Mouse (Mus musculus): Measurements from ENCODE around the gene Tent4a.

Tent4a gene

DNA sequence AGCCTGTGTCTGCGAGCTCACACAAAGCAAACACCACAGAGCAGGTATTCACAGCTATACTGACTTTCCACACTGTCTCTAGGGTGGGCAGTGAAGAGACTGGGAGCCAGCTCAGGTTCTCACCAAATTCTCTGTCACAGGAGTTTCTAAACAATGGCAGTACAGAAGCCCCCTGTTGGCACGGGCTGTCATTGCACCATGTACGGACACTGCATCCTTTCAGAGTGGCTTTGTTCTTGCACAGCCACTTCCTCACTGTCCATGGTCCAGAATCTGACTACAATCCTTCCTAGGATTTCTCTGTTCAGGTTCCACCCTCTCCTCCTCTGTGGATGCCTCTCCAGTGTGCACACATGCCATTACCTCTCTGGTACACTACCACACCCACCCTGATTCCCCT lies 10.6 kb upstream of the Tent4a start:
- peak; percentile 88 for DNase-seq (ENCODE audit: low read depth, low spot score)

DNA sequence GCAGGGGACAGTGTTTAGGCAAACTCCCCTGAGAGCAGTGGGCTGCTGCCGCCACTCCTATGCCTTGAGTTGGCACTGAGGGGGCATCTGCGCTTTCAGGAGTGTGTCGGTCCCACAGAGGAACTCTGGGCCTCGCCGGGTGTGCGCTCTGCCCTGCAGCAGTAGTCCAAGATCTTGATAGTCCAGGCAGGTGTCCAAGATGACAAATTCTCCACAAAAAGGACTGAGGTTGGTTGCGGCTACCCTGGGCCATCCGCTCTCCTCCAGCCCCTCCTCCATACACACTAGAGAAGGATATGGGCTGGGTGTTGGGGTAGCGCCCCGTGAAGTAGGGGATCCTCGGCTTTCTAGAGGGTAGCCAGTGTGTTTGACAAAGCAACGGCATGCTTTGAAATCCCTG lies 9.2 kb upstream of the Tent4a start:
- DNase-seq (ENCODE audit: low read depth, low spot score): no peak

DNA sequence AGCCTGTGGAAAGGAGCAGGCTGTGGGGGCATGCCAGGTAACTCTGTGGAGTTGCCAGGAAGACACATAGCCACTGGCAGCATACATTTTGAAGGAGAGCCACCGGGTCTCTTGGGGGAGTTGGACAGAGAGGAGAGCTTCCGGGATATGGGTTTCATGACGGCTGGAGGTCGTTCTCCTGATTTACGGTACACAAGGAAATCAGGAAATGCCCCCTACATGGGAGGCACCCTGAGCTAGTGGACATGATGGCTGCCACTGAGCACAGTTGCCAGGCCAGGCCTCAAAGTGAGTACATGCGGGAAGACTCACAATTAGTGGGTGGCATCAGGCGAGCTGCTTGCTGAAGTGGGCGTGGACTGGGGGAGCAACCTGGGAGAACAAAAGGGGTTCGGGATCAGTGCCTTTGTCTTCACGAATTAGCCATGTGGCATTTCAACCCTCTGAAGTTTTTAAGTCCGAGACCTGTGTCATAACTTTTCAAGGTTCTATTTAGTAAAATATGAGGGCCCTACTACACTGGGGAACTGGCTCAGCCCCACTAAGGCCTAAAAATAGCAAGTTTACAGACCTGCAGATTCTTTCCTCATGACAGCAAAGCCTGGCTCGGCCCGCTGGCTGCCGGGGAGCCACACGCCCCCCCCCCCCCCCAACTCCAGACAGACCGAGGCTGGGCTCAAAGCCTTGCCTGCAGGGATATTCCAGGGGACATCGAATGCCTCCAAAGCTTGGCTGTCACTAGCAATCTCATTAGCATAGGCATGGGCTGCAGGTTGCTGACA lies 8.3 kb upstream of the Tent4a start:
- DNase-seq (ENCODE audit: low read depth, low spot score): no peak

DNA sequence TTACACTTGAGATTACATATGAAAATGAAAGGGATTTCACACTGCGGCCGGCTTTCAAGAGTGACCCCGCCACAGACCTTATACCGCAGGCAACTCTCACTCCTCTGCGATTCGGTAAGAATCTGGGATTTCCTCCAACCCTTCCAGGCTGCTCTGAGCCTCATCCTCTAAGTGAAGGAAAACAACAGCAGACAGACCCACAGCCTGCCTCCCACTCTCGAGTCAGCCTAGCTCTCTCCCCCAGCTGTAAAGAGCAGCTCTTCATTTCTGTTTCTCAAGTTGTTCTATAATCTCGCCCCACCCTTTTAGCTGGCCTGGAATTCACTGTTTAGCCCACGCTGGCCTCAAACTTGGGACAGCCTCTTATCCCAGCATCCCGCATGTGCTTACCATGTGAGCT lies 7.4 kb upstream of the Tent4a start:
- no peak for DNase-seq (ENCODE audit: low read depth, low spot score)

DNA sequence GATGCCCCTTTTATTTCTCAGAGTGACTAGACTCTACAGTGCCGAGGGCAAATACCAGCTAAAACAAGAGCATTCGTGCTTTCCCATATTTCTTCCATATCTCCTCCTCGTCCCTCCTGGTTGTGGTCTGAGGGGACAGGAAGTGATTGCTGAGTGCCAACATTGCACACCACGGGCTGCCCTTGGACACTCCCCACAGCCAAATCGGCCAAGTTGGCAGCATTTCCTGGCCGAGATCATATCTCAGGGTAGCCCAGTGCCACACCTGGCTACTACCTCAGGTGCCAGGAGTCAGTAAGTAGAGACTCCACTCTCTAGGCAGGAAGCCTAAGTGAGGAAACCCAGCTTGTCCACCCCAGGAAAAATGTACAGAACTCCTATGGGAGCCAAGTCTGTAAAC lies 6.8 kb upstream of the Tent4a start:
- no peak for DNase-seq (ENCODE audit: low read depth, low spot score)

DNA sequence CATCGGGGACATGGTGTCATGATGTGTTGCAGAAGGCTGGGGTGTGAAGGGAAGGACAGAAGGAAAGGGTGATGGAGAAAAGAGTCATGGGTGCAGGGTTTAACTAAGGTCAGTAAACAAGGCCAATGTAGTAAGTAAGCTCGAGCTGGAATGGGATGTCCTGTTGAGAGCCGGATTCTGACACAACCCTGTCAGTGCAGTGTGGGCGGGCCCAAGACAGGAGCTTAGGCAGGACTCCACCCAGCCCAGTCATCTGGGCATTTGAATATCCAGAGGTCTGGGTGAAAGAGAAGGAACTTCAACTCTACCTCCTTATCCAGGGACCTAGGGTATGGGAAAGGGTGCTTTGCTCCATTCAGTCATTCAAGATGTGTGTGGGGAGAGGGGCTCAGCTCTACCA lies 3.9 kb upstream of the Tent4a start:
- DNase-seq (ENCODE audit: low read depth, low spot score): peak; percentile 49

DNA sequence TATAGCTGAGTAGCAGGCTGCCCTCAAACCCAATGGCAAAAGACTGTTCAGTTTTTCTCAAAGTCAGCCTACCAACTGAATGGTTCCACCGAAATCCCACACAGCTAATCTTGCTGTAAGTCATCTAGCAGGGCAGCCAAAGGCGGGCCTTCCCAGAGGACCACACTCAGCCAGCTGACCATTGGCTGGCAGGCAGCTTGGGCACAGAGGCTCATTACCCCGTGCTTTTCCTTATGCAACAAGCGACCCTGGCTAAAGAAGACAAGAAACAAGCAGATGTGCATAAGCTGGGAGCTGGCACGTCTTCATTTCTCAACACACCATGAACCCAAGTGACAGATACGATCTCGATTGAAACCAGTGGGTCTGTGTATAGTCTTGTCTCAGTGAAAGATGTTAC lies 2.9 kb upstream of the Tent4a start:
- DNase-seq (ENCODE audit: low read depth, low spot score): no peak

DNA sequence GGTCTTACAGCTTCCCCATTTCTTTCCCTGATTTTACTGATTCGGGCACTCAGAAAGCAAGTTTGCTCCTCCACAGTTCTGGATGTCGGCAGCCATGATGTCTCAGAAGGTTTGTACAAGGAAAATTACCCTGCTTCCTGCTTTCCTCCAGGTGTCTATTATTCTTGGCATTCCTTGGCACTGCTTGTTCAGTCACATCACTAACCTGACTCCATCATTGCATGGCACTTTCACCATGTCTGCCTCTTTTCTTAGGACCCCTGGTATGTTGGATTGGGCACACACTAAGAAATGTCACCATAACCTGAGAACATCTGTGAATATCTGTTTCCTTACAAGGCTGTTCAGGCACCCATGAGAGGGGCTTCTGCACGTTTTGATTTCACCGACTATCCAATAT lies 1.6 kb upstream of the Tent4a start:
- no peak for DNase-seq (ENCODE audit: low read depth, low spot score)

DNA sequence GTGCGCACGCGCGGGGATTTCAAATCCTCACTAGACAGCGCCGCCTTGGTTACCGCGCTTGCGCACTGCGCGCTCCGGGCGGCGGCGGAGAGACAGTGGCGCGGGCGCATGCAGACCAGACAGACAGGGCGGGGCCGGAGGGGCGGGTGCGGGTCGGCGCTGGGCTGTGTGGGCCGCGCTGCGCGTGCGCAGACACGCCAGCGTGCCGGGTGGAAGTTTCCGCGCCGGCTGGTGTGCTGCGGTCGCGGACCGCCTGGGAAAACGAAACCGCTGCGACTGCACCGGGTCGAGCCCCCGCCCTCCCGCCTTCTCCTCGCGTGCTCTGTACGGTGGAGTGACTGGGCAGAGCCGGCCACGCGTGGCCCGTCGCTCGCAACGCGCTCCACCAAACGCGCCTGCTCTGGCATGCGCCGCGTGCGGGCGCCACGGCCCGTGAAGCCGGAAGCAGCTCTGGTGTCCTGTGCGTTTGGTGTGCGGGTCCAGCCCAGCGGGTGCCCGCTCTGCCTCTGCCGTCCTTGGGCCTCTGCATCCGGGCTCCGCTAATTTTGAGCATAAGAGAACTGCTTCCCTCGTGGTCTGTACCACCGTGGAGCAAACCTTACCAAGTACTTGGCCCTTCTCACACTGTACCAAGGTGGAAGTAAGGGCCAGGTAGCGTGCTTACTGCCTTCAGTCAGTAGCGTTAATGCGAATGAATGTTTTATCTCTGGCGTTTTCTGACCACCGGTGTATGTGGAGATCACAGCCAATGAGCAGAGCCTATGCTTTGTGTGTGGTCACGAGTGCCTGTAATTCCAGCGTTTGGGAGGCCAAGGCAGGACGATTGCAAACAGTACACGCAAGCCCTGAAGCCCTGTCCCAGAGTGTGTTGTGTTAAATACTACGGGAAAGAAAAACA lies 486 bp upstream of the Tent4a start:
- DNase-seq (ENCODE audit: low read depth, low spot score): peak; percentile 95

DNA sequence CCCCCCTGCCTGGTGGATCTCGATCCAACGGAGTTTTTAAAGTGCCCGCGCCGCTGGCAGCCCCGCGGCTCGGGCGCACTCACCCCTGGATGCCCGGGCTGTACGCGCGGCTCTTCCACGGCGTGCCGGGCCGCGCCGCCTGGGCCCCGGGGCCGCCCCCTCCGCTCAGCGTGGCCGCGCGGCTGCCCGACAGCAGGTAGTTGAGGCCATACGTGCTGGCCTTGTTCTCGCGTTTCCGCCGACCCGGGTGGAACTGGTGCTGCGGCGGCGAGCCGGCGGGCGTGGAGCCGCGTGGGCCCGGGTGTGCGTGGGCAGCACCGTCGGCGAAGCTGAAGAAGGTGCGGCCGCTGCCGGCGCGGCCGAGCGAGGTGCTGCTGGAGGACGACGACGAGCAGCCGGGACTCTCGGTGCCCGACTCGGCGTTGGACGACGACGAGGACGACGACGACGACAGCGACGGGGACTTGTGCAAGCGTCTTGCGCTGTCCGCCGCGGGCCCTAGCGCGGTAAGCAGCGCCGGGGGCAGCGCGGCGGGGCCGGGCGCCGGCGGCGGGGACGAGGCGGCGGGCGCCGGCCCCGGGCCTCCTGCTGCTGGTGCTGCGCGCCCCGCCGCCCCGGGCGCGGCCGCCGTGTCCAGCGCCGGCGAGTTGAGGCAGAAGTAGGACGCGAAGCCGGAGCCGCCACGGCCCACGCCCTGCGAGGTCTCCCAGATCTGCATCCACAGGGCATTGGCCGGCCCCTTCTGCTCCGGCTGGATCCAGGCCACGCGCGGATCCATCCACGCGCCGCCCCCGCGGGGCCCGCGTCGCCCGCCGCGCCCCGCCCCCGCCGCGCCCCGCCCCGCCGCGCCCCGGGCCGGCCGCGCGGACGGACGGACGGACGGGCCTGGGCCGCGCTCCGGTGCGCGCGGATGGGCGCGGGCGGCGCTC lies 748 bp downstream of the Tent4a start, which contains the start of gene Nsun2:
Gene Nsun2, plus strand, starts transcription at position 342 of the 929 bp plus-strand sequence.
- no peak for DNase-seq (ENCODE audit: low read depth, low spot score)

DNA sequence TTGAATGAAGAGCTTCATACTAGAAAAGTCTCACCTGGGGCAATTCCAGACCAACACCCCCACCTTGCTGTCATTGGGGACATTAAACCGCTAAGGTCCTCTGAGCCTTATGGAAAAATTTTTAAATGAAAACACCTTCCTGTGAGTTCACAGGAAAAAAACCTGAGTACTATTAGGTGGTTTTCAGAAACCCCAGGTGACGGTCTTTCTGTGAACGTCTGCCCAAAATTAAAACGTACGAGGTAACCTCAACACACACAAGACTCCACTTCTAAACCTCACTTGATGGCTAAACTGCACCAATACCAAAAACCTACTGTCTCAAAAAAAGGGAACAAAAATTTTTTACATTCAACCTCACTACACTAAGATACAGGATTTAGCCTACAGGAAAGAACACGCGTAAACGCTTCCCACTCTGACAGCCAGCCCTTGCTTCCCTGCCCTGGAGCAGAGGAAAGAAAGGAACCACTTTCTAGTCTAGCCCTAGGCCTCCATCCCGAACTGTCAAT lies 1.5 kb downstream of the Tent4a start:
- DNase-seq (ENCODE audit: low read depth, low spot score): peak; percentile 25

DNA sequence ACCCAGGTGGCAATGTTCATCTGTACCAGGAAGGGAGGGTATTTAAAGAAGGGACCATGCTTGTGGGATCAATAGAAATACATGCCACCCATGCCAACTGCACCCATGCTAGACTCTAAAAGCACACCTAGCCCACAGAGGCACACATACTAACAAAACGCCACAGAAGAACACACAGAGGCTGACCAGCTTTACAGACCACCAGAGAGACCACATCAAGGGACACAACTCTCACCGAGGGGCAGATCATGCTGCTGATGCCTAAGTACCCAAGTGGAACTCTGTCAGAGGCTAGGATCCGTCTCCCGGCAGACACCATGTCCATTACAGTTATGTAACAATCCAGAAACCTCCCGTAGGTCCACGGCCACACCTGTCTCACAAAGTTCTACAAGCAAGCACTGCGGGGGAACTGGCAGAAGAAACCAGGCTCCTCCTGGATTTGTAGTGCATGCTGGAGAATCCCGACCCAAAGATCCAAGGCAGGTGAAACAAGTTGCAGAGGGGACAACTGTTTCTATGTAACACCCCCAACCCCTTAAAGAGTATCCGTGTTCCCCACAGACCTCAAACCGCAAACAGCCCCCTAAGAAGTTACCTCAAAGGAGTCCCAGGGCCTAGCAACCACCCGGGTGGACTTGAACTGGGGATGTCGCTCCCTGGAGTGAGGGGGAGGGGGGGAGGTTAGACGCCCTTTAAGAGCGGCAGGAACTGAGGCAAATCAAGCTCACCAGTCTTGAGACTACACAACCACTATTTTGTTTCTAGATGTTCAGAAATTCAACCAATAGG lies 2.1 kb downstream of the Tent4a start:
- DNase-seq (ENCODE audit: low read depth, low spot score): no peak

DNA sequence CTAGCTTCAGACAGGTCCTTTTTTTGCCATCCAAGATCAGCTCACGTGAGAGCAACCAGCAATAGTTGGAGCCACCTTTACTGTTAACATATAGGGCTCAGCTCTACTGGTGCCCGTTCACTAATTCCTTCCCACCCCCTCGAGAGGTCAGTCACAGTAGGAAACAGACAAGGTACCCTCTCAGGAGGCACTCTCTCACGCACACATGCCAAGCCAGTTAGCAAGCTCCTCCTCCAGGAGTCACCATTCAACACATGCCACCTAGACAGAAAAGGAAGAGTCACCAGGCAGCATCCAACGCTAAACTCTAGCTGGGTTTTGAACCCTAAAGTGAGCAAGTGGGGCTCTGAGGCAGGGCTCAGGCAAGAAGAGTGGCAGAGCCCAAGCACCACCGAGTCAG lies 3.0 kb downstream of the Tent4a start:
- no peak for DNase-seq (ENCODE audit: low read depth, low spot score)

DNA sequence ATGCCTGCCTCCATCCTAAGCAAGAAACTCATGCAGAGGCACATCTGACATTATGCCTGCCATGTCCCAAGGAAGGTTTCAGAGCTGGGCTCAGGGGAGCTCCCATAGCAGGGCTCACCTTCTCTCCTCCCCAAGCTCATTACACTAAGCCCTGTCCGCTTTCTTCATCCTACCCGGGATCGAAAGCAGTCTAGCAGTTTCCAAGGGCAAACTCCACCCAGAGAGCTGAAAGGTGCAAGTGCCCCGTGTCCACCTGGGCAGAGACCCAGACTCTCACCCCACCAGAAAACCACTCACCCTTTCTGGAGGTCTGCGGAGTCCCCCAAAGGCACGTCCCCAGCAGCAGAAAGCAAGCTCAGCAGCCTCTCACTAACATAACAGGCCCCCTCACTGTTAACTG lies 3.5 kb downstream of the Tent4a start:
- DNase-seq (ENCODE audit: low read depth, low spot score): no peak

DNA sequence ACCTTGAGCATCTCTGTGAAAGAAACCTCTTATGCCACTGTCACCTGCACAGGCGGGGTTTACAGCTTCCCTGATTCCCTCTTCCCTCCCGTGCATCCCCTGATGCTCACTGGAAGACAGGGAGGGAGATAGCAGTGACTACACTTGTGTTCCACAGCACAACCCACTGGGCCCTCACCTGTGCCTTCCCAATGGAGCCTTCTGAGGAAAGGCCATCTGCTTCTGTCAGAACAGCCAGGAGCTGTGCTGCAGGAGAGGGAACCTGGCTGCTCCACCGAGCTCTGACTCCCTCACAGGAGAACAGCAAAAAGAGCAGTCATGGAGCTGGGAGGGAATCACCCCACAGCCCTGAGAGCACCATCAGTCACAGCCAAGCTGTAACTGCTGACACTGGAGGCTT lies 4.3 kb downstream of the Tent4a start:
- DNase-seq (ENCODE audit: low read depth, low spot score): no peak

DNA sequence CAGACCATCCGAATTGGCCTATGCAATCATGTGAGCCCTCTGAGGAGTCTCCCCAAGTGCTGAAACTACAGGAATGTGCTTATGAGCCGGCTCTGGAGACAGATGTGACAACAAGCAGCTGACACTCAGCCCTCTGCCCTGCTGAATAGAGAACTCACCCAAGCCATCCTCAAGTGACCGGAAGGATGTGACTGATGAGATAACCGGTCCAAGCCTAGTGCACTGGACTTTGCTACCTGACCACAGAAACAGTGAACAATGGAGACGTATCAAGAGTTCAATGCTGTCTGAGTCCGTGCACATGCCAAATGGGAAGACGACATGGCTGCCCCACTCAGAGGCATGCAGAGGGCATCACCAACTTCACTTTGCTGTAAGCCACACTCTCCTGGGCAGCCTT lies 5.9 kb downstream of the Tent4a start:
- no peak for DNase-seq (ENCODE audit: low read depth, low spot score)

DNA sequence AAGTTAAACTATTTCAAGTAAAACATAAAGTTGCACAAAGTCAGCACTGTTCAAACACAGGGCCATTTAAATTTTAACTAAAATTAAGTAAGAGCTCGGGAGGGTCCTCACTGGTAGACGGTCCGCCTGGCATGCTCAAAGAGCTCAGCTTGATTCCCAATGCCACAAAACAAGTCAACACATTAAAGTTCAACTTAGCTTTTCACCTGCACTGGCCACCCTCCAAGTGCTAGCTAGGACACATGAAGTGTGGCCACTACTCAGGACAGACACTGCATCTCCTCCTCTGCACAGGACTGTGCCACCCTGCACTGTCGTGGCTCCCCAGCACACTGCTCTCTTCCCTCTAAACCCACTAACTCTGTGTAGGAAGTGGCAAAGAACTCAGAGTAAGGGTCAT lies 8.6 kb downstream of the Tent4a start:
- DNase-seq (ENCODE audit: low read depth, low spot score): no peak

DNA sequence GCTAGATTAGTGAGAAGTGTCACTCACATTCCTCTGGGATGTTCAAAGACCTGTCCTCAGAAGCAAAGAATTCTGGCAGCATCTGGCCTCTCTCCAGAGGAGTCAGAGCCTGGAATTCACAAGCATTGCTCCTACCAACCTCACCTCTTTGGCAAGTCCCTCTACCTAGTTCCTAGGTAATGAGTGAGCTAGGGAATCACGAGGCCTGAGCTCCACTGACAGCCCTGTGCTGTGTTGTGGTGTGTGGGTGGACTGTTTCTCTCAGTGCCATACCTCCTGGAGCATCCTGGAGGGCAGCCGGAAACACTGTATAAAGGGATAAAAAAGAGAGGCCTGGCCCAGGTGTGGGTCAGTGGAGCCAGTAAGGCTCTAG lies 10.3 kb downstream of the Tent4a start:
- no peak for DNase-seq (ENCODE audit: low read depth, low spot score)

DNA sequence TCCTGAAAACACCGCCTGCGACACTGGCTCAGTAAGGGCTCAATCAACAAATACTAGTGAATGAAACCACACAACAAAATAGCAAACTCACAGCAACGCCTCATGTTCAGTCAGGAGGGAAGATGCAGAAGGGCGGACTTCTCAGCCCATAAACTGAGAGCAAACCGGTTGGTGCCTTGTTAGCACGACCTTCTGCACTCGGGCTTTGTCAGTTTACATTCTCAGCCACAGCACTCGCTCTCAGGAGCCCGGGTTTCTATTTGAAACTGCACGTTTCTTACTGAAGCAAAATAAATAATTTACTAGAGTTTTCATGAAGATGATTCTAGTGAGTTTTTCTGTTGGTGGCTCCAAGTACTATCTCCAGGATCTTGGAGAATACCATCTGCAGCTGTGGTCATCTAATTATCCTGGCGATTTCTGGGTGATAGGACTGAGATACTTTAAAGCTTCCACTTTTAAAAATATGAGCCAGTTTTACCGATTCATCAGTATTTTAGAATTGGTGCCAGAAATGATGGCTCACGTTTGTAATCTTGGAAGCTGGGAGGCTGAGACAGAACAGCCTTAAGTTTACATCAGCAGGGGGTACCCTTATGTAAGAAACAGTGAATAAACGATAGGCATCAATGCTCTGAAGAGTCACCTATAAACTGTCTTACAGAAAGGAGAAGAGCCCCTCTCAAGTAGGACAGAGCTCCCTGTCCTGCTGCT lies 10.8 kb downstream of the Tent4a start:
- DNase-seq (ENCODE audit: low read depth, low spot score): no peak

DNA sequence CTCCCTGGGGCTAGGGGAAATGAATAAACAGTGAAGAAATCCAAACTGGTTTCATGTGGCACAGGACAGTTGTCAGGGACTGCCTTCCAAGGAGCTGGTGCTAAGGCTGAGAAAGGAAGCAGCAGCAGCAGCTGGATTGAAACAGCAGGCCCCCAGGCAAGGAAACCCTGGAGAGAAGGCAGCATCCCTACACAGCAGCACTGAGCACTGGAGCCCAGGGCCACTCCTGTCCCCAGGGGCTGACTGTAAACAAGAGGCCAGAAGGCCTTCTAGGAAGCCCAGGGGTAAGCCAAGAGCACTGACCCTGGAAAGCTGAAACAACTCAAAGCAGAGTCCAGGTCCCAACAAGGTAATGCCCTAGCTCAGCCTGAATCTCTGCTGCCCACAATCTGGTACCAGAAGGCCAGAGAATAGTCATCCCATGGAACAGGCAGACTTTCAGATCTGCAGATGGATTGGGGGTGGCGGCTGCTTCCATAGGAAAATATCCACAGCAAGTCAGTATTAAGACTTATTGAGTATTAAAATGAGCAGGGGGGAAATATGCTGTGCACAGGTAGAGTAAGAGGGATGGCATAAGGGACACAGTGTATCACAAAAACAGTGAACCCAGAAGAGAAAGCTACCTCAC lies 12.1 kb downstream of the Tent4a start:
- no peak for DNase-seq (ENCODE audit: low read depth, low spot score)

All from R1 (cell line).